Mouse (Mus musculus): Measurements from ENCODE around the gene Paxx.

Paxx gene

DNA sequence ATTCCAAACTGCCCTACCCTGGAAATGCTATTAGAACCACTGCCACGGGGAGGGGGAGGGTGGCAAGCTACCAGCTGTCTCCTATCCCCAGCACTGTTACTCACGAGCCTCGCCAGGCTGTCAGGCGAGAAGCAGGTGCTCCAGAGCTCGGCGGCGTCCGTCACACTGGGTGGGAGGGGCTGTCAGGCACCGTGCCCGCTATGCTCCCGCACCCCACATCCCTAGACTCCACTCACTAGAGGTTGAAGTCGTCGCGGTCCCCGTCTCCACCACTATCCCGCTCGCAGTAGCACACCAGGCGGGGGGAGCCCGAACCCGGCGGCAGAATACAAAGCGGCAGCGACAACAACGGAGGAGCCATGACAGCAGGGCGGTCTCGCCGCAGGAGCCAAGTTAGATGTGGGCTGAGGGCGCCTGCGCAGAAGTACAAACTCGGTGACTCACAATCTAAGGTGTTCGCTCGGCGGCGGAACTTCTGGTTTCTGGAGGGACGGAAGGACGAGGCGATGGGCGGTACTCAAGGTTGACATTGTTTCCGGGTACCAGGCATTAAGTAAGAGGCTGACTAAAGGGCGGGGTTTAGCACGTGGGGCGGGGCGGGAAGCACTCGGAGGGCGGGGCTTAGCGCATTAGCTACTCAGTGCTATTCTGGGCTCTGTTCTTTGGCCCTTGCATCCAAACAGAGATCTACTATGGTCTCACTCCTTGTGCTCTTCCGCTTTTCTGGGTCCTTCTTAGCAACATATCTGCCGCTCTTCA, at the start of gene Paxx:
Gene Paxx (minus strand): TSS at position 544 of the 759 bp plus-strand sequence.
- DNase-seq (ENCODE audit: low spot score in 2 of 2): peak; percentile 90 to 91

DNA sequence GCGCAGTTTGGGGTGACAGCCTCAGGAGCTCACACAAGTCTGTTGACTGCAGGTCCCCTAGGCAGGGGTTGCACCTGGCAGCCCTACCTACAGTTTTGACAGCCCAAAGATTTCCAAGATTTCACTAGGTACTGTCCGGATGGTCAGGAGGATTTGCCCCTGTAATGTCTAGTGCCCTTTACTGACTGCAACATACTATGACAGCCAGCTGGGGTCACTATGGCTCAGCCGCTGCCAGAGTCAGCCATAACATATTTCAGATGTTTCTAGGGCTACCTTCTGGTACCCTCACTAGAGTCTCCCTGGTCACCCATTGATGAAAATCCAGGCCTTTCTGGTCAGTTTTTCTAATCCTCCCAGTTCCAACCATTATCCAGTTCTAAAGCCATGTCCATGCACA, 49.0 kb upstream of the Paxx start:
- no peak for DNase-seq (ENCODE audit: low spot score in 2 of 2)

DNA sequence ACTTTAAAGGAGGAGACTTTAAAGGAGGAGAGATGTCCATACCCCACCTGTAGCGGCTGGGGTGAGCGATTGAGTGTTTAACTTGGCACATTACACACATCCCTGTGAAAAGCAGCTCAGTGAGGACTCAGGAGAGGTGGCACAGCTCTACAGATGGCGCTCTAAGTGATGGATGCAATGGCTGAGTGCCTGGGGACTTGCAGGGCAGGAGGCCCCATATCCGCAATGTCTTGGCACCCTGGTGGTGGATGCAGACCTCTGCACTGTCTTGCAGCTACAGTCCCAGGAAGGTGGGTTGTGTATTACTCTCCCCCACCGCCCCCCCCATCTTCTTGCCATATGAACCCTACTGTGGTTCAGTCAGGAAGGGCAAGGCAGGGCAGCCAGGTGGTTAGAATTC, 46.1 kb upstream of the Paxx start:
- no peak for DNase-seq (ENCODE audit: low spot score in 2 of 2)

DNA sequence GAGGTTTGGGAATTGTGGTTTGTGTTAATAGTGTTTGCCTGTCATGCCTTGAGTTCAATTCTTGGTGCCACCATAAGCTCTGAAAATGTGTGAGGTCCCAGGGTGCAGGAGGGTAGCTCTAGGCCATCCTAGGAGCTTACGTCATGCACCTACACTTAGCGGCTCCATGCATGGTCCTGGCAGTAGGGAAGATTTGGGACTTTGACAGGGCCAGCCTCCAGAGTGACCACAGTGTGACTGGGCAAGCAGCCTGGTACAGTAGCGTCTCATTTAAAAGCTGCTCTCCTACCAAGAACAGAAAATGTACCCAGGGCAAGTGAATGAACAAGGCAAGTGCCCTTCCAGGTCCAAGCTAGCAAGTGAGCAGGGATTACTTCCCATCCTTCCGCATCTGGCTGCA, 45.0 kb upstream of the Paxx start:
- no peak for DNase-seq (ENCODE audit: low spot score in 2 of 2)

DNA sequence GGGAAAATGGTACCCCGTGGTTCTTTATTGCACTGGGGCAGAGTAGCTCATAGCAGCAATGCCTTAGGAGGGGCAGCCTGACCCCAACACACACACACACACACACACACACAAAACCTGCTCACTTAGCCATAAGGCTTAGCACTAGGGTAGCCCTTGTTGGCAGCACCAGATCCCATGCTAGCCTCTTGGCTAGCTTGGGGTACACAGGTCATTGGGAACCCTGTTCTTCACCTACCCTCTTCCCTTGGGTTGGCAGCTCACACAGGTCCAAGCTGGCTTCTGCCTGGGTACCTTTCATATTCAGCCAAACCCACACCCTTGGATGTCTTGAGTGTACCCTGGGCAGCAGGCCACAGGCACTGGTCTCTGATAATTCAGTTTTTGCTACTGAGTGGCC, 44.1 kb upstream of the Paxx start:
- no peak for DNase-seq (ENCODE audit: low spot score in 2 of 2)

GRCm38 (mm10) chr2:25504538-25504937, 43.6 kb upstream of the Paxx start:
- no peak for DNase-seq (ENCODE audit: low spot score in 2 of 2)

DNA sequence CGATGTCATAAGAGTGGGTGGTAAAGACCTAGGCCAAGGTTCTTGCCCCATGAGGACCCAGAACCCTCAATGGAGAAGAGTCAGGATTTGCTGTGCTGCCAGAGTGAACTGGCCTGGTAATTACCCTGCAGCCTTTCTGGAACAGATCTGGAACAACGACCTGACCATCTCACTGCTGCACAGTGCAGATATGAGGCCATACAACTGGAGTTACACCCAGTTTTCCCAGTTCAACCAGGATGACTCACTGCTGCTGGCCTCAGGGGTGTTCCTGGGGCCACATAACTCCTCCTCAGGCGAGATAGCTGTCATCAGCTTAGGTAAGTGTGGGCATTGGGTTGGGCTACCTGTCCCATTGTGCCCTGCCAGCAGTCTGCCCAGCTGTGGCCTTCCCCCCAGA, 41.8 kb upstream of the Paxx start:
- DNase-seq (ENCODE audit: low spot score in 2 of 2): peak in 1 of 2 experiments; percentile 43

GRCm38 (mm10) chr2:25501593-25502486, 40.9 kb upstream of the Paxx start, which contains the start of gene C8g:
TSS of gene C8g (minus strand) at chr2:25501719.
- DNase-seq (ENCODE audit: low spot score in 2 of 2): no peak

- peak; percentile 69 to 73 for DNase-seq (ENCODE audit: low spot score in 2 of 2)
Measured at GRCm38 (mm10) chr2:25500576-25501405, 39.9 kb upstream of the Paxx start, which contains the start of gene Fbxw5. TSS of gene Fbxw5 (plus strand) at chr2:25500750.

DNA sequence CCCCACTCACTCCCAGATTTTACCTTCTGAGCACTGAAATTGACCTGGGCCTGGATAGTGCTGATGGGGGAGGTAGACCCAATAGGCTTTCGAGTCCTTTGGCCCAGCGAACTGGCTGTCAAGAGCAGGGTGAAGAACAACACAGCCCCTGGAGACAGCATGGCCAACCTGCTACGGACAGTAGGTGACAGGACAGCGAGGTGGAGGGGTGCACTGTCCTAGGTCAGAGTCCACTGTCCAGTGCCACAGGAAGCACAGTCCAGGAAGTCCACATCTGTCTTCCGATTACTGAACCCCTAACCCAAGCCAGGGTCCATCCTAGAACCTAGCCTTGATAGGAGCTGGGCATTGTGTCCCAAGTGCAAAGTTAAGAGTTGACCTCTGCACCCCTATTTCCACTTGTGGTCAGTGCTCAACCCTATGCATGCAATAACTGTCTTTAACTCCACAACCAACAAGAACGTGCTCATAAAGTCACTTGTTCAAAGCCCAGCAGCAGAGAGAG, 39.2 kb upstream of the Paxx start:
- DNase-seq (ENCODE audit: low spot score in 2 of 2): no peak

DNA sequence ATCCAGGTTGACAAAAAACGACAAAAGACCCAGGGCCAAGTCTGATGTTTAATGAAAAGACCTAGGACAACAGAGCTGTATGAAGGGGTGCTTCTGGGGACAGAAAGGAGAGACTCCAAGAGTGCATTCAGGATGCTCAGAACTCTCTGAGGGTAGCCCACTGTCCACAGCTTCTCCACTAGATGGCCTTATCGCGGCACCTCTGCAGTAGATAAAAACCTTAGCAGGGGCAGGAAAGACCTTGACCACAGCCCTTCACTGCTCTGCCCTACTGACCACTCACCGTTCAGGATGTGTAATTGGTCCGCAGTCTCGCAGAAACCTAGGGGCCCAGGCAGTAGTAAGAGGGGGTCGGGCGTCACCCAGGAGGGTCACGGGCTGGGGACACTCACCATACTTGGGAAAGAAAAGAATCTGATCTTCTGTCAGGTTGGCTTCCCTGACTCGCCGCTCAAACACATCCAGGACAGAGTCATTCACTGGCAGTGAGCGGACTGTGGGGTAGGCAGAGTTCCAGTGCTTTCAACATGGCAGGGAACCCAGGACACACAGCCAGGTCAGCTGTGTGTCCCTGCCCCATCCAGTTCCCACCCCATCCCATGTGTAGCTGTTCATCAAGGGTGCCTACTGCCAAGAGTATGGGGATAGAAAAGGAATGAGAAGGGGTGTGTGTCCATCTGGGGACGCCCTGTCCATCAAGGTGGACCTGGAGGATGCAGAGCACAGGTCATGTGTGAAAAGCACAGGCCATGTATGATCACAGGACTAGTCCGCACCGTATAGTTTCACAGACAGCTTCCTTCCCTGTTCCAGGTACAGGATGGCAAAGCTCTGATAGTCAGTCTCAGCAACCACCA, 38.0 kb upstream of the Paxx start:
- DNase-seq (ENCODE audit: low spot score in 2 of 2): no peak

GRCm38 (mm10) chr2:25497846-25498575, 37.1 kb upstream of the Paxx start:
- DNase-seq (ENCODE audit: low spot score in 2 of 2): no peak

- no peak for DNase-seq (ENCODE audit: low spot score in 2 of 2)
Measured at GRCm38 (mm10) chr2:25496462-25496861, 35.6 kb upstream of the Paxx start.

DNA sequence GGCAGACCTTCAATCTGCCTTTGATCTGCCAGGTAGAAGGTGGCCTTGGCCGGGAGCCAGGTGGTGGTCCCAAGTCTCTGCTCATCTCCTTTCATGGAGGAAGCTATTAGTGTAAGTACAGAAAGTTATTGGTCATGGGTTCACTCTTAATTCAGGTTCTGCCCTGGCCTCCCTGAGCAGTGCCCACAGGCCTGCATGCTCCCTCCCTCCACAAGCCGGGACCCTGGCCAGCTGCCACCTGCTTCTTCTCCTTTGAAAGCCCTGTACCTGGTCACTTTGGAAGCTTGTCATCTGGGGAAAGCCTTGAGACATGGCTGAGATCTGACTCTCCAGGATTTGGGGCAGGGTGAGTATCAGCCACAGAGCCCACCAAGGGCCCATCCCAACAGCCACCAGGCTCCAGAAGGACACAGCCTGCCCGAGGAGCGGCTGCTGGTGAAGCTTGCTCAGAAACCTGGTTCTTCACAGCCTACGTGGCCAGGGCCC, 32.6 kb upstream of the Paxx start, which contains the start of gene Lcn12:
Gene Lcn12 (minus strand): TSS at position 436 of the 486 bp plus-strand sequence.
- DNase-seq (ENCODE audit: low spot score in 2 of 2): no peak

GRCm38 (mm10) chr2:25492988-25493387, 32.1 kb upstream of the Paxx start:
- DNase-seq (ENCODE audit: low spot score in 2 of 2): no peak

DNA sequence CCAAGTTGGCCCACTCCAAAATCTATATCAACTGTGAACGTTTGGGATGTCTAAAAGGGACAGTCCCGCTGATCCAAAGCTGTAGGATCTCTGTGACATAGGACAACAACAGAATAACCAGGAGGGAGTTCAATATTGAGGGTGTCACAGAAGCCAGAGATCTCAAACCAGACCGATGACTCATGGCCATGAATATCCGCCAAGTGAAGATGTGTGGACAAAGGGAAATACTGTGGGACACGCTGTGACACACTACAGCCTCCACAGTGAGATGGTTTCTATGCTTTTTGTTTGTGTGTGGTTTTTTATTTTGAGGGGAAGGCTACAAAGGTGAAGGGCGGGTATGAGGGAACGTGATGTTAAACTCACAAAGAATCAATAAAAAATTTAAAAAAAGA, 27.8 kb upstream of the Paxx start:
- DNase-seq (ENCODE audit: low spot score in 2 of 2): no peak

- DNase-seq (ENCODE audit: low spot score in 2 of 2): no peak
Measured at GRCm38 (mm10) chr2:25487965-25488670, 27.2 kb upstream of the Paxx start.

DNA sequence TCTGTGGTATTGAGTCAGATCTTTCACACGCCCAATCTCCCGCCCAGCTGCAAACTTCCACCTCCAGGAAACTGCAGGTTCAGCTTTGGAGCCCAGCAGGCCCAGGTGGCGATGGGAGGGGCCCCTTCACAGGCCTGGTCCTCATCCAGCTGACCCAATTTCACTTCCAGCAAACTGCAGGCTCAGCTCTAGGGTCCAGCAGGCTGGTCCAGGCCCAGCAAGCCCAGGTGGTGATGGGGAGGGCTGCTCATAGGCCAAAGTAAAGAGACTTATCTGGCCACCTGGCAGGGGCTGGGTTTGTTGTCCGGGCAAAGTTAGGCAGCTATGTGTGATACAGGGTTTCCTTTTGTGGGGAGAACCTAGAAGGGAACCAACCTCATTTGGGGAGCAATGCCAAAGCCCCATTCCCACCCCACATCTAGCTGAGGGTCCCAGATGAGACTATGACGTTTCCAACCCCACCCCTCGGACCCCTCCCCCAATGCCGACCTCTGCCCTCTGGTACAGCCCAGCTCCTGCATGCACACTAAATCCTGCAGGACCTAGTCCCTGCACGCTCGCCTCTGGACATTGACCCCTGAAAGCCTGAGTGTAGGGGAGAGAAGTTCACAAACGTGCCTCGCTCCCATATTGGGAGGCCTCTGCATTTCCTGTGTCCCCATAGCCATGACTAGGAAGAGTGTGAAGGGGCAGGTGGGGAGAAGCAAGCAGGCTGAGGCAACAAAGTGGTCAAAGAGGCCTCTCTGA, 24.2 kb upstream of the Paxx start:
- no peak for DNase-seq (ENCODE audit: low spot score in 2 of 2)

All from urinary bladder, adult 18-20 months (tissue).